Comparison of ENCODE assay signal across 19 mouse cellular contexts in genomic region chr16:79240857-79241491, GRCm38 (mm10).
DNase-seq lines count a peak whose midpoint lies in the region; ATAC-seq and TF ChIP-seq lines count a peak whose summit lies in the region.
"Had no signal": no experiment of that assay in that cellular context is flagged by ENCODE, and none has a peak within 500 bp of the region (broad histone marks: within the 10 kb centered on the region; RNA-seq: fewer than 3 reads in every experiment).

No protein-coding gene starts in this region.

- no peak overlapping the region for H3K4me2 ChIP-seq in forebrain, embryonic 15.5 days (replicated peaks)
- no peak overlapping the region for H3K4me2 ChIP-seq in forebrain, embryonic 11.5 days (ENCODE audit: low read depth, low read length, severe bottlenecking)
- H3K4me2 ChIP-seq in forebrain, postnatal 0 days (ENCODE audit: low read depth), result no peak overlapping the region
- H3K4me2 ChIP-seq: heart, embryonic 11.5 days; hindbrain, embryonic 12.5 days; intestine, embryonic 15.5 days had no signal

- H3K27me3 ChIP-seq in forebrain, embryonic 15.5 days, result no peaks in the 10 kb centered on the region
- H3K27me3 ChIP-seq in forebrain, embryonic 11.5 days (ENCODE audit: control insufficient read depth, insufficient read depth, low read length), result no peaks in the 10 kb centered on the region
- H3K27me3 ChIP-seq in forebrain, postnatal 0 days (ENCODE audit: insufficient read depth, low read length), result no peaks in the 10 kb centered on the region
- H3K27me3 ChIP-seq: hindbrain, embryonic 12.5 days; intestine, embryonic 15.5 days had no signal

- WGBS in forebrain, embryonic 15.5 days, result 29% methylated on average over 3 of the region's 3 CpGs
- 69% methylated on average over 3 of the region's 3 CpGs for WGBS in forebrain, embryonic 11.5 days
- 28% methylated on average over 3 of the region's 3 CpGs for WGBS in forebrain, postnatal 0 days

- no peak for TF ChIP-seq CTCF in brain, embryonic 14.5 days (IDR thresholded peaks at IDR 0.05; ENCODE audit: borderline replicate concordance, extremely low read depth, insufficient read depth, insufficient read length)
- no peak for TF ChIP-seq CTCF in forebrain, postnatal 0 days (IDR thresholded peaks at IDR 0.05; ENCODE audit: low read depth)

- DNase-seq in forebrain, embryonic 11.5 days (ENCODE audit: low spot score), result no peak
- peak; percentile 66 for DNase-seq in brain, embryonic 14.5 days (ENCODE audit: low read depth)
- peak; percentile 35 for DNase-seq in forebrain, postnatal 0 days
- DNase-seq in gastrocnemius, postnatal 10 days, result no peak
- DNase-seq in frontal cortex, postnatal 25 days (ENCODE audit: low spot score in 2 of 2), result no peak
- DNase-seq: adrenal gland, adult 2 months; adrenal gland, postnatal 14 days; cerebellum, adult 18-20 months; cerebellum, adult 9-10 months; cerebellum, postnatal 14 days; gastrocnemius, postnatal 14 days; heart, adult 11 months; kidney, adult 11 months had no signal

- no peaks in the 10 kb centered on the region for H3K36me3 ChIP-seq in forebrain, embryonic 15.5 days
- no peaks in the 10 kb centered on the region for H3K36me3 ChIP-seq in forebrain, embryonic 11.5 days (ENCODE audit: control insufficient read depth, insufficient read depth, low read length)
- no peaks in the 10 kb centered on the region for H3K36me3 ChIP-seq in forebrain, postnatal 0 days (ENCODE audit: insufficient read depth)
- H3K36me3 ChIP-seq: hindbrain, embryonic 12.5 days; intestine, embryonic 15.5 days had no signal

- no peaks in the 10 kb centered on the region for H3K9me3 ChIP-seq in forebrain, embryonic 15.5 days
- H3K9me3 ChIP-seq in forebrain, embryonic 11.5 days (ENCODE audit: control insufficient read depth, low read length), result no peaks in the 10 kb centered on the region
- H3K9me3 ChIP-seq in forebrain, postnatal 0 days (ENCODE audit: low read length), result no peaks in the 10 kb centered on the region
- H3K9me3 ChIP-seq: hindbrain, embryonic 12.5 days; intestine, embryonic 15.5 days had no signal

- no peak for TF ChIP-seq POLR2A in brain, embryonic 14.5 days (IDR thresholded peaks at IDR 0.05; ENCODE audit: borderline replicate concordance, extremely low read depth, insufficient read depth, insufficient read length, poor library complexity, severe bottlenecking)

- H3K27ac ChIP-seq in forebrain, embryonic 15.5 days (replicated peaks), result no peak overlapping the region
- H3K27ac ChIP-seq in forebrain, embryonic 11.5 days (ENCODE audit: low read depth, low read length), result no peak overlapping the region
- no peak overlapping the region; the same call in 1 of the 2 replicates for H3K27ac ChIP-seq in forebrain, postnatal 0 days (ENCODE audit: low read depth, low read length)
- H3K27ac ChIP-seq: hindbrain, embryonic 12.5 days; intestine, embryonic 15.5 days had no signal

- no peaks in the 10 kb centered on the region for H3K4me1 ChIP-seq in forebrain, embryonic 15.5 days
- H3K4me1 ChIP-seq in forebrain, embryonic 11.5 days (replicated peaks; ENCODE audit: control insufficient read depth, insufficient read depth, low read length), result no peaks in the 10 kb centered on the region
- no peaks in the 10 kb centered on the region for H3K4me1 ChIP-seq in forebrain, postnatal 0 days (ENCODE audit: insufficient read depth)
- H3K4me1 ChIP-seq: hindbrain, embryonic 12.5 days; intestine, embryonic 15.5 days had no signal

- H3K4me3 ChIP-seq in forebrain, embryonic 15.5 days, result no peak overlapping the region
- no peak overlapping the region for H3K4me3 ChIP-seq in forebrain, embryonic 11.5 days (ENCODE audit: low read depth, low read length)
- no peak overlapping the region for H3K4me3 ChIP-seq in forebrain, postnatal 0 days (ENCODE audit: low read depth, low read length)
- H3K4me3 ChIP-seq: hindbrain, embryonic 12.5 days; intestine, embryonic 15.5 days had no signal

- peak; percentile 67 for ATAC-seq in forebrain, embryonic 15.5 days (replicated peaks)
- ATAC-seq in forebrain, embryonic 11.5 days (replicated peaks; ENCODE audit: low FRiP score), result no peak
- ATAC-seq in forebrain, postnatal 0 days, result peak; percentile 60; the same call in 1 of the 2 replicates
- ATAC-seq: CD4-positive, CD25-positive, alpha-beta regulatory T cell, adult 4 months; hindbrain, embryonic 16.5 days; intestine, embryonic 15.5 days had no signal

- no peak overlapping the region for H3K9ac ChIP-seq in forebrain, embryonic 15.5 days (replicated peaks)
- no peak overlapping the region for H3K9ac ChIP-seq in forebrain, embryonic 11.5 days (ENCODE audit: low read length)
- H3K9ac ChIP-seq in forebrain, postnatal 0 days, result no peak overlapping the region
- H3K9ac ChIP-seq: hindbrain, embryonic 12.5 days; intestine, embryonic 15.5 days had no signal

Comparison
In these comparisons a context has a peak if more than half of its experiments do, and no peak if none do; other contexts are left out.
1. DNase-seq: peak in brain, embryonic 14.5 days (single experiment) and forebrain, postnatal 0 days (single experiment); none in forebrain, embryonic 11.5 days (single experiment), gastrocnemius, postnatal 10 days (single experiment) and frontal cortex, postnatal 25 days (0 of 2).